Mouse (Mus musculus): ENCODE data around the gene Shtn1. TPM values are rescaled to one million over a fixed set of nuclear protein-coding genes. Genes with fewer than 3 reads are reported as not detected.

The Shtn1 gene
- 0.76 and 1.0 TPM in 2 replicates for polyA plus RNA-seq (2014; fragmentation: Nextera tagmentation; extraction: Ambion mirVana)

DNA sequence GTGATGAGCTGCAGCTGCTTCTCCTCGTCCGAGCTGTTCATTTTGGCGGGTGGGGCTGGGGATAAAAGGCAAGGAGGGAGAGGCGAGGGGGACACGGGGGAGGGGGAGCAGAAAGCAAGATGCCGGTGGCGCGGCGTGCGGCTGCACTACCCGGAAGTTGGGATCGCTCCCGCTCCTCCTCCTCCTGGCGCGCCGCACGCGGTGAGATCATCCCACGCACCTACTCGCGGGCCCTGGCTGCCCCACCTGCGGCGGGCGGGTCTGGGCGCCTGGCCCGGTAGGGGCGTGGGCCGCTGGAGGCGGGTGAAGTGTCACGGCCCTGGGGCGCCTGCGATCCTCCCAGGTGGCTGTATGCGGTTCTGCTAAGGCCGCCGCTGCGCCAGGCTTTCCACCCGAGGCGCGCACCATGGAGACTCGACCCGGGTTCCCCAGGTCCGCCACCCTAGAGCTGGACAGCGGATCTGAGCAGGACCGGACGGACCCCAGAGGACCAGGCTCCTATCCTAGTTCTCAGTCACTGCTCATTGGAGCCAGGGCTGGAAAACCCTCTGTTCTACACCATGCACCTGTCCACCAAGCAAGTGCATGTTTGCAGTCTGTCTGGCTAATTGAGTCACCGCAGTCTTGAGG is at the start of gene Shtn1:
TSS of gene Shtn1 (minus strand) at position 629 of the 630 bp plus-strand sequence.
- Histone ChIP-seq H3K27me3 (ENCODE audit: control insufficient read depth, insufficient read depth, low read length) (peaks cover 43% of the 10 kb centered on the region), H3K4me3 (ENCODE audit: low read depth, low read length) (peak within 1 kb of the TSS; percentile 69), H3K9me3 (replicated peaks; ENCODE audit: control insufficient read depth, low read length) (no peaks in the 10 kb centered on the region), H3K9ac (ENCODE audit: low read depth, low read length) (peak within 1 kb of the TSS; percentile 66), H3K4me2 (peak within 1 kb of the TSS; percentile 99), H3K36me3 (ENCODE audit: control insufficient read depth, insufficient read depth, low read length) (no peaks in the 10 kb centered on the region), H3K27ac (ENCODE audit: low read depth, low read length) (no peak within 1 kb of the TSS), H3K4me1 (ENCODE audit: control insufficient read depth, insufficient read depth, low read length) (peaks cover 3% of the 10 kb centered on the region; the same call in 1 of the 2 replicates)
- 1% methylated on average over 36 of the region's 46 CpGs for WGBS (ENCODE audit: insufficient replicate concordance)
- ATAC-seq (replicated peaks; ENCODE audit: insufficient number of reproducible peaks, low FRiP score, low TSS enrichment), result peak; percentile 22; the same call in 1 of the 2 replicates

DNA sequence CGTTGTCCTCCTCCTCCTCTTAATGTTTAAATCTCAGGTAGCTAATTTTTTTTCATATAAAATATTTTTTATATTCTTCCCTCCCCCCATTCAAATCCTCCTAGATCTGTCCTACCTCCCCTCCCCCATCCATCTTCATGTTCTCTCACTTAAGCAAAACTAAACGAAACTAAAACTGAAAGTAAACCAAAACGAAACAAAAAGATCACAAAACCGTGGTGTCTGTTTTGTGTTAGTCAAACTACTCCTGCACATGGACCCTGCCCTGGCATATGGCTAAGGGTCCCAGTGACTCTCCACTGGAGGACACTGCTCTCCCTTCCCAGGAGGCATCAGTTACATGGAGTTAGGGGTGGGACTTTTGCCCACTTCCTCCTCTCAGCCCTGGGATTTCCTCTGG is 38.3 kb upstream of the Shtn1 start:
- H3K9me3 ChIP-seq (replicated peaks; ENCODE audit: control insufficient read depth, low read length), result no peaks in the 10 kb centered on the region

DNA sequence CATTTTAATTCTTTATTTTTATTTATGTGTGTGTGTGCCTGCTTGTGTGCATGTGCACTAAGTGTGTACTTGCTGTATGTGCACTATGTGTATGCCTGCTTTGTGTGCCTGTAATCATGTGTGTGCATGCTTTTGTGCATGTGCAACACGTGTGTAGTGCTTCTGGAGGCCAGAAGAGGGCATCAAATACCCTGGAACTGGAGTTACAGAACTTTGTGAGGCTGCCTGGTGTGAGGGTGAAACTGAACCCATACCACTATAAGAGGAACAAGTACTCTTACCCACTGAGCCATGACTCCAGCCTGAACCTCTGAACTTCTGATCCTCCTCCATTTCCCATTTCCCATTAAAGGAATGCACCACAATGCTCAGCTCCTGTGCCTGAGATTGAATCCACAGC is 34.0 kb upstream of the Shtn1 start:
- Histone ChIP-seq H3K4me1 (ENCODE audit: control insufficient read depth, insufficient read depth, low read length) (no peaks in the 10 kb centered on the region), H3K4me2 (no peak overlapping the region), H3K27me3 (ENCODE audit: control insufficient read depth, insufficient read depth, low read length) (no peaks in the 10 kb centered on the region), H3K36me3 (ENCODE audit: control insufficient read depth, insufficient read depth, low read length) (no peaks in the 10 kb centered on the region), H3K9me3 (replicated peaks; ENCODE audit: control insufficient read depth, low read length) (no peaks in the 10 kb centered on the region), H3K27ac (ENCODE audit: low read depth, low read length) (no peak overlapping the region), H3K4me3 (ENCODE audit: low read depth, low read length) (no peak overlapping the region), H3K9ac (ENCODE audit: low read depth, low read length) (no peak overlapping the region)
- WGBS (ENCODE audit: insufficient replicate concordance), result 42% methylated on average over 1 of the region's 1 CpGs
- ATAC-seq (replicated peaks; ENCODE audit: insufficient number of reproducible peaks, low FRiP score, low TSS enrichment), result no peak

More for the DNA sequence above, 38.3 kb upstream of the Shtn1 start:
- no peak overlapping the region for H3K9ac ChIP-seq (ENCODE audit: low read depth, low read length)
- H3K27me3 ChIP-seq (ENCODE audit: control insufficient read depth, insufficient read depth, low read length), result no peaks in the 10 kb centered on the region
- no peak for ATAC-seq (replicated peaks; ENCODE audit: insufficient number of reproducible peaks, low FRiP score, low TSS enrichment)
- 69% methylated on average over 4 of the region's 4 CpGs for WGBS (ENCODE audit: insufficient replicate concordance)
- no peak overlapping the region for H3K4me2 ChIP-seq
- no peaks in the 10 kb centered on the region for H3K4me1 ChIP-seq (ENCODE audit: control insufficient read depth, insufficient read depth, low read length)
- no peak overlapping the region for H3K4me3 ChIP-seq (ENCODE audit: low read depth, low read length)
- H3K27ac ChIP-seq (ENCODE audit: low read depth, low read length), result no peak overlapping the region
- H3K36me3 ChIP-seq (ENCODE audit: control insufficient read depth, insufficient read depth, low read length), result no peaks in the 10 kb centered on the region

DNA sequence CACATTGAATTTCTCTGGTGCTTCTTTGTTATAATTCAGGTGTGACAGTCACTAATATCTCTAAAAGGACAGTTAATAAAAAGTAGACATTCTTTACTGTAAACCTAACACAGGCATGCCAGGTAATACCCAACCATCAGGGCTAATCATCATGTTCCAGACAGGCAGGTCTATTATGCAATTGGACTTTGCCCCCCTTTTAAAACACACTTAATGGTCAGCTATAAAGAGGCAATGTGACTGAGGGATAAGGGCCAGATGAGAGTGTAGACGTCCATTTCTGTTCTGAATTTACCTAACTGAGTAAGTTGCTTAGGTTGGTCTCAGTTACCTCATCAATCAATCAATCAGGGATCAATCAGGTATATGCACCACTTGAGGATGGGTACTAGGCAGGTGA is 22.4 kb upstream of the Shtn1 start:
- no peaks in the 10 kb centered on the region for H3K36me3 ChIP-seq (ENCODE audit: control insufficient read depth, insufficient read depth, low read length)
- no peak overlapping the region for H3K9ac ChIP-seq (ENCODE audit: low read depth, low read length)
- 59% methylated on average over 1 of the region's 1 CpGs for whole genome bisulfite sequencing (ENCODE audit: insufficient replicate concordance)
- H3K4me1 ChIP-seq (ENCODE audit: control insufficient read depth, insufficient read depth, low read length), result no peaks in the 10 kb centered on the region
- no peaks in the 10 kb centered on the region for H3K9me3 ChIP-seq (replicated peaks; ENCODE audit: control insufficient read depth, low read length)
- no peak overlapping the region for H3K27ac ChIP-seq (ENCODE audit: low read depth, low read length)
- H3K27me3 ChIP-seq (ENCODE audit: control insufficient read depth, insufficient read depth, low read length), result no peaks in the 10 kb centered on the region
- H3K4me3 ChIP-seq (ENCODE audit: low read depth, low read length), result no peak overlapping the region
- H3K4me2 ChIP-seq, result no peak overlapping the region
- no peak for ATAC-seq (replicated peaks; ENCODE audit: insufficient number of reproducible peaks, low FRiP score, low TSS enrichment)

DNA sequence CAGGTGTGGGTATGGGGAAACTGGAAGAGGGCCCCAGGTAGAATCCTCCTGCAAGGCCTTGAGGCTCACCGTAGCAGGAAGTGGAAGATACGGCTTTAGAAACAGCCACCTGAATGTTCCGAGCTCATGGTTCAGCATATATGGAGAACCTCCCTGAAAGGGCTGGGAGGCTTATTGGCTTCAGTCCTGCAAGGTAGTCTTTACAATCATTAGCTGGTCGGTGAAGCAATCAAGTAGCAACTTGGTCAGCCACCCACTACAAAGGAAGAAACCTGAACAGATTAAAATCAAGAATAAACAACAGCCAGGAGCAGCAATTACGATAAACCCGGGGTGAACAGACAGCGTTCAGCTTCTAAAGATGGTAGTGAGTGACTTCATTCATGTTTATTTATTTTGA is 16.4 kb upstream of the Shtn1 start:
- WGBS (ENCODE audit: insufficient replicate concordance), result 77% methylated on average over 7 of the region's 7 CpGs
- Histone ChIP-seq H3K36me3 (ENCODE audit: control insufficient read depth, insufficient read depth, low read length) (no peaks in the 10 kb centered on the region), H3K4me3 (ENCODE audit: low read depth, low read length) (no peak overlapping the region), H3K27ac (ENCODE audit: low read depth, low read length) (no peak overlapping the region), H3K9ac (ENCODE audit: low read depth, low read length) (no peak overlapping the region), H3K4me2 (no peak overlapping the region), H3K4me1 (ENCODE audit: control insufficient read depth, insufficient read depth, low read length) (no peaks in the 10 kb centered on the region), H3K27me3 (ENCODE audit: control insufficient read depth, insufficient read depth, low read length) (no peaks in the 10 kb centered on the region), H3K9me3 (replicated peaks; ENCODE audit: control insufficient read depth, low read length) (no peaks in the 10 kb centered on the region)
- ATAC-seq (replicated peaks; ENCODE audit: insufficient number of reproducible peaks, low FRiP score, low TSS enrichment), result no peak

DNA sequence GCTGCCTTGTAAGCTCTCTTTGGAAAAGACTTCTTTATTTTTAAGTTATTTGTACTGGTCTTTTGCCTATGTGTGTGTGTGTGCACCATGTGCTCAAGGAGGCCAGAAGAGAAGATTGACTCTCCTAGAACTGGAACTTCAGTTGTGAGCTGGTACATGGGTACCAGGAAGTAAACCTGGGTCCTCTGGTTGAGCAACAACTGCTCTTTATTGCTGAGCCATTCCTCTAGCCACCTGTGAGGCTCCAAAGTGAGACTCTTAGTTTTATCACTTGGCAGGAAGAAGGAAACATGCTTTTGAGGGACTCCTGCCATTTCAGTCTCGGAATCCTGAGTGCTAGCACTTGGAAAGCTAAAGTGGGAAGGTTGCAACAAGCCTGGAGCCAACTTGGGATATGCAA is 14.4 kb upstream of the Shtn1 start:
- 52% methylated on average over 1 of the region's 1 CpGs for whole genome bisulfite sequencing (ENCODE audit: insufficient replicate concordance)
- no peaks in the 10 kb centered on the region for H3K9me3 ChIP-seq (replicated peaks; ENCODE audit: control insufficient read depth, low read length)
- no peak for ATAC-seq (replicated peaks; ENCODE audit: insufficient number of reproducible peaks, low FRiP score, low TSS enrichment)
- no peaks in the 10 kb centered on the region for H3K4me1 ChIP-seq (ENCODE audit: control insufficient read depth, insufficient read depth, low read length)
- no peaks in the 10 kb centered on the region for H3K27me3 ChIP-seq (ENCODE audit: control insufficient read depth, insufficient read depth, low read length)
- no peaks in the 10 kb centered on the region for H3K36me3 ChIP-seq (ENCODE audit: control insufficient read depth, insufficient read depth, low read length)
- H3K4me2 ChIP-seq, result no peak overlapping the region
- H3K4me3 ChIP-seq (ENCODE audit: low read depth, low read length), result no peak overlapping the region
- H3K27ac ChIP-seq (ENCODE audit: low read depth, low read length), result no peak overlapping the region
- H3K9ac ChIP-seq (ENCODE audit: low read depth, low read length), result no peak overlapping the region

DNA sequence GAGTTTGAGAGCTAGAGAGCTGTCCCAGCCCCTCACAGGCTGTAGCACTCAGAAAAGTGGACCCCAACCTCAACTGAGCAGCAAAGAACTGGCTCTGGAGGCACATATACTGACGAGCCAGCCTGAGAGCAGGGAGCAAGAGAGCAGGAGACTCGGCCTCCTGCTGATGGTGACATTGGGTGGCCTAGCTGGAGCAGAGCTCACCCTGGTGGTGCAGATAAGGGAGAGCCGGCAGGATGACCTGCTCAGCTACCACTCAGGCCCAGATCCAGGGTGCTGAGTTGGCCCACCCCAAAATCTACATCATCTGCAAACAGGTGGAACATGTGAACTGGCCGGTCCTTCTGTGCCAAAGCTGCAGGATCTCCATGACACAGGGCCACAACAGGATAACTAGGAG is 8.4 kb upstream of the Shtn1 start:
- WGBS (ENCODE audit: insufficient replicate concordance), result 35% methylated on average over 4 of the region's 4 CpGs
- Histone ChIP-seq H3K27ac (ENCODE audit: low read depth, low read length) (no peak overlapping the region), H3K27me3 (ENCODE audit: control insufficient read depth, insufficient read depth, low read length) (no peaks in the 10 kb centered on the region), H3K9me3 (replicated peaks; ENCODE audit: control insufficient read depth, low read length) (no peaks in the 10 kb centered on the region), H3K9ac (ENCODE audit: low read depth, low read length) (no peak overlapping the region), H3K4me1 (ENCODE audit: control insufficient read depth, insufficient read depth, low read length) (no peaks in the 10 kb centered on the region), H3K4me2 (no peak overlapping the region), H3K36me3 (ENCODE audit: control insufficient read depth, insufficient read depth, low read length) (no peaks in the 10 kb centered on the region), H3K4me3 (ENCODE audit: low read depth, low read length) (no peak overlapping the region)
- ATAC-seq (replicated peaks; ENCODE audit: insufficient number of reproducible peaks, low FRiP score, low TSS enrichment), result no peak

DNA sequence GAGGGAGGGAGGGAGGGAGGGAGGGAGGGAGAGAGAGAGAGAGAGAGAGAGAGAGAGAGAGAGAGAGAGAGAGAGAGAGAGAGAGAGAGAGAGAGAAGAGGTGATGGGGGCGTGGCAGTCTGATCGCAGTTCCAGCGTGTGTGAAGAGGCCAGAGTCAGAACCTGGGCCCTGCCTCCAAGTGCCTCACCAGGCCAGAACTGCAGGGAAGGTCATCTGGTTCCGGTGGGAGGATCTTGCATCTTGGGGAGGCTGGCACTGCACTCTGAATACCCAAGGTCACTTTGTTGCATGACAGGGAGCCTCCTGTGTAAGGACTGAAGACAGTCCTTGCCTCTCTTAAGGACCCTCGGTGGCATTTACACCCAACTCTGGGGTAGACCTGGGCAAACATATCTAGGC is 231 bp upstream of the Shtn1 start:
- no peaks in the 10 kb centered on the region for H3K9me3 ChIP-seq (replicated peaks; ENCODE audit: control insufficient read depth, low read length)
- ATAC-seq (replicated peaks; ENCODE audit: insufficient number of reproducible peaks, low FRiP score, low TSS enrichment), result no peak
- 18% methylated on average over 5 of the region's 5 CpGs for WGBS (ENCODE audit: insufficient replicate concordance)
- H3K36me3 ChIP-seq (ENCODE audit: control insufficient read depth, insufficient read depth, low read length), result no peaks in the 10 kb centered on the region
- H3K27me3 ChIP-seq (ENCODE audit: control insufficient read depth, insufficient read depth, low read length), result peaks cover 43% of the 10 kb centered on the region
- H3K4me3 ChIP-seq (ENCODE audit: low read depth, low read length), result peak overlapping the region; percentile 69; the same call in 1 of the 2 replicates
- H3K27ac ChIP-seq (ENCODE audit: low read depth, low read length), result no peak overlapping the region
- H3K9ac ChIP-seq (ENCODE audit: low read depth, low read length), result no peak overlapping the region
- H3K4me1 ChIP-seq (ENCODE audit: control insufficient read depth, insufficient read depth, low read length), result peaks cover 3% of the 10 kb centered on the region; the same call in 1 of the 2 replicates
- H3K4me2 ChIP-seq, result peak overlapping the region; percentile 99; the same call in 1 of the 2 replicates
